Mouse (Mus musculus) hindbrain, embryonic 14.5 days (tissue): ENCODE results near the gene Nup98. TPM values are rescaled to one million over a fixed set of nuclear protein-coding genes. Genes with fewer than 3 reads are reported as not detected.
A peak's percentile ranks its signal among the peaks of the same experiment; 100 is the strongest.

Source experiments
- ATAC-seq: fragments of 200-750 bp; cut with Nextera tagmentation; 2 replicates; pipeline ENCODE4 v1.8.0; 2017; ENCODE audit warnings: moderate number of reproducible peaks, mild to moderate bottlenecking, moderate TSS enrichment, moderate library complexity; ENCODE audit not compliant: low FRiP score
- DNase-seq: peaks from one replicate; pipeline ENCODE4 v3.0.0-alpha.2; 2015; ENCODE audit warnings: low spot score
- H3K27ac ChIP-seq: fragments of 300-500 bp; sonication (generic); 2 replicates; pipeline ENCODE4 v1.5.1; 2014; ENCODE audit warnings: mild to moderate bottlenecking, moderate library complexity
- H3K27me3 ChIP-seq: fragments of 300-500 bp; sonication (generic); 2 replicates; pipeline ENCODE4 v1.6.1; 2014; ENCODE audit warnings: mild to moderate bottlenecking, low read length, mixed read lengths; ENCODE audit not compliant: control insufficient read depth, insufficient read depth
- H3K36me3 ChIP-seq: fragments of 300-500 bp; sonication (generic); replicated peaks from 2 replicates; pipeline ENCODE4 v1.6.1; 2014; ENCODE audit not compliant: control insufficient read depth, insufficient read depth
- H3K4me1 ChIP-seq: fragments of 300-500 bp; sonication (generic); replicated peaks from 2 replicates; pipeline ENCODE4 v1.6.1; 2014; ENCODE audit warnings: antibody characterized with exemption, low read length, mixed read lengths; ENCODE audit not compliant: control insufficient read depth, insufficient read depth
- H3K4me2 ChIP-seq: fragments of 300-500 bp; sonication (generic); replicated peaks from 2 replicates; pipeline ENCODE4 v1.6.1; 2014; ENCODE audit warnings: mild to moderate bottlenecking, moderate library complexity
- H3K4me3 ChIP-seq: fragments of 300-500 bp; sonication (generic); replicated peaks from 2 replicates; pipeline ENCODE4 v1.5.1; 2014; ENCODE audit warnings: mild to moderate bottlenecking, low read length
- H3K9ac ChIP-seq: fragments of 300-500 bp; sonication (generic); 2 replicates; pipeline ENCODE4 v1.6.1; 2014
- H3K9me3 ChIP-seq: fragments of 300-500 bp; sonication (generic); 2 replicates; pipeline ENCODE4 v1.6.1; 2016; ENCODE audit warnings: low read length; ENCODE audit not compliant: control insufficient read depth
- WGBS: fragments of 180-500 bp; shearing (Covaris S2); extraction: QIAGEN DNeasy Blood & Tissue Kit; methylation state at CpG from one replicate; pipeline ENCODE4 v1.1.7; 2014; 5-methylcytosine and 5-hydroxymethylcytosine counted together
- polyA plus RNA-seq: library from polyadenylated mRNA; unstranded; fragments of >200 nt; fragmentation: Nextera tagmentation; extraction: Ambion mirVana; gene quantifications from 2 replicates; pipeline ENCODE4 v1.2.1, GENCODE M21; 2014

Nup98 gene
- polyA plus RNA-seq, 1 experiment from 2014 or later, result 25.8 TPM

DNA sequence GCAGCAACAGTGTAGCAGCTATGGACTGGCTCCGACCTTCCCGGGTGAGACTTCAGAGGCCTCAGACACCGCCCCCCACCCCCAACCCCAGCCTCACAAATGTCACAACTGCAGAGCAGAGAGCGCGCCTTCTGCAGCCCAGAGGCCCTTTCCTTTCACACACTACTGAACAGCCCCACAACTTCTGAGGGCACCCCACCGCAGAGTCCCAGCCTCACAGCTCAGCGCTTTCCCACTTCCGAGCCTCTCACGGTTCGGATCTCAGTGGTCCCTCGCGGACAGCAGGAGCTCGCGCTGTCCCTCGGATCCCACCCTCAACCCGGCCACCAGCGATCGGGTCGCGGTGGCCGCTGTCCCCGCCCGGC is 39.5 kb upstream of the Nup98 start:
- Histone ChIP-seq H3K27me3 (no peaks in the 10 kb centered on the region), H3K4me1 (peaks cover 15% of the 10 kb centered on the region; the same call in 1 of the 2 replicates), H3K9ac (peak overlapping the region; percentile 89), H3K4me3 (peak overlapping the region; percentile 78), H3K36me3 (no peaks in the 10 kb centered on the region), H3K27ac (peak overlapping the region; percentile 79), H3K9me3 (no peaks in the 10 kb centered on the region), H3K4me2 (peak overlapping the region; percentile 98)
- ATAC-seq (peak; percentile 45), DNase-seq (peak; percentile 26)
- 2% methylated on average over 23 of the region's 23 CpGs for WGBS

DNA sequence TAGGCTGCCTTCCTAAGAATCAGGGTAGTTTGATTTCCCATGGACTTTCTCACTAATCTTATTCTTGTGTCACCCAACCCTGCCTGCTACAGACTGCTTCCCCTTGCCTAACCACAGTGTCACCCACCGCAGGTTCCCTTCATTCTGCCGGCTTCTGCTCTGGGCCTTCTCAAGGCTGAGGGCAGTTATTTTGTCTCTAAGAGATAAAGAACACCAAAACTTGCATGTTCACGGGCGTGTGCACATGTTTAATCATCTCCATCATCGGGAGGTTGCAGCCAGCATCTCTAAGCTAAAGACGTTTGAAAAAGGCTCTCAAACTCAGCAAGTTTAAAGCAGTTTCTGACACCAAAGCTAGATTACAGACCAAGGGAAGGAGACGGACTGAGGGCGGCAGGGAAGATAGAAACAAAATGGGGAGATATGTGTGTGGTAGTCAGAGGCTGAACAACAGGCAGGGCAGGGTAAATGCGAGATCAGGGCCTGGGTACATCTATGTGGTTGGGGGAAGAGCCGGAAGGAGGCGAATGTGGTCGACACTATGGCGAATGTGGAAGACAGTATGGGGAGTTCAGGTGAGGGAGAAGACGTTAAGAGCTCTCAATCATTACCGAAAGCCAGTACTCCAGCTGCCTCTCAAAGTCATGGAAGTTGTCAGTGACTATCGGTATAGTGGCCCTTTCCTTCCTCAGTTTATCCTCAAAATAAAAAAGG is 38.9 kb upstream of the Nup98 start:
- 35% methylated on average over 16 of the region's 16 CpGs for WGBS
- peak overlapping the region; percentile 89; the same call in 1 of the 2 replicates for H3K9ac ChIP-seq
- DNase-seq, result no peak
- H3K36me3 ChIP-seq, result no peaks in the 10 kb centered on the region
- H3K4me2 ChIP-seq, result peak overlapping the region; percentile 98
- H3K27me3 ChIP-seq, result no peaks in the 10 kb centered on the region
- no peaks in the 10 kb centered on the region for H3K9me3 ChIP-seq
- peak overlapping the region; percentile 78 for H3K4me3 ChIP-seq
- no peak for ATAC-seq
- no peak overlapping the region for H3K27ac ChIP-seq
- H3K4me1 ChIP-seq, result peaks cover 15% of the 10 kb centered on the region; the same call in 1 of the 2 replicates

DNA sequence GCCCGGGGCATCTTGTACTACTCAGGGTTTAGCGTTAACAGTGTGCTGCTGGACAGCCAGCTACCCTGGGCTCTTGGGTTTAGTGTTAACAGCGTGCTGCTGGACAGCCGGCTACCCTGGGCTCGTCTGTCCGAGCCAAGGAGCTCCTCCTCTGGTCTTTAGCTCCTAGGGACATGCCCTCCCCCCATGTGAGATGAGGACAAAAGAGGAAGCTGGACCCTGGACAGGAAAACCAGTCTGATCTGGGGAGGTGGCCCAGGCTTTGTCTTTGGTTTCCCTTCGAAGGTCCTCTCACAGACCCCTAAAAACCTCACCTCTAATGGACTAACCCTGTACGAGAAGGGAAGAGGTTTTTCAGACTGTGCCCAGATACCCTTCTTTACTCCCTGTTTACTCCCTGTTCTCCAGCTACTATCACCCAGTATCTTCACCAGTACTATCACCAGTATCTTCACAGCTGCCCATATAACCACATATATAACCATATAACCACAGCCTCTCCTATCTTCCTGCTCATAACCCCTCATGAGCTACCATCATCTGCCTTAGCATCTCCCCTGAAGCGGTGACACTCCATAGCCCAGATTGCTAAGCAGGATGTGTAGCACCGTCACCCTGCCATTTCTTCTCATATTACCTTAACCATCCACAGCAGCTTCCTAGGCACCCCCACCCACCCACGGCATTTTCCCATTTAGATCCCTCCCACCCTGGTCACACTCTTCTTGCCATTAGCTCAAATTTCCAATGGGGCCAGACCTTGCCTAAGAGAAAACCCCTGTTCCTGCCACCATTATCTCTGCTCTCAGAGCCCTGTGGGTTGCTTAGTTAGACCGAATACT is 37.2 kb upstream of the Nup98 start:
- 64% methylated on average over 12 of the region's 12 CpGs for WGBS
- no peak overlapping the region for H3K4me2 ChIP-seq
- DNase-seq (no peak), ATAC-seq (no peak)
- H3K4me1 ChIP-seq, result peaks cover 15% of the 10 kb centered on the region; the same call in 1 of the 2 replicates
- no peak overlapping the region for H3K27ac ChIP-seq
- H3K4me3 ChIP-seq, result no peak overlapping the region
- H3K27me3 ChIP-seq, result no peaks in the 10 kb centered on the region
- H3K9me3 ChIP-seq, result no peaks in the 10 kb centered on the region
- H3K9ac ChIP-seq, result no peak overlapping the region
- no peaks in the 10 kb centered on the region for H3K36me3 ChIP-seq

DNA sequence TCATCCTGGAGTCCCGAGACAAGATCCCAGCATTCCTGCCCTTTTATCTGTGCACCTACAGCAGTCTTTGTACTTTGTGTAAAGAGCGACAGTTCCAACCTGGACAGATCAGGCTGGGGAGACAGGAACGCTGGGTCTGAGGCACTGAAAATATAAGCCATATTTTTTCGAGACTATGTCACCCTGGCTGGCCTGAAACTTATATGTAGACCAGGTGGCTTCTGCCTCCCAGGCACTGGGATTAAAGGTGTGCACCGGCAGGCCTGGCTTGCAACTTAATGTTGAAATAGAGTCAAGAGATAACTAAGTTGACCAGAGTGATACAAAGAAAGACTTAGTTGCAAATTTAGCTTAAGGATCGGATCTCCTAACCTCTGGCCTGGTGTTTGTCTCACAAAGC is 36.3 kb upstream of the Nup98 start:
- no peak overlapping the region for H3K27ac ChIP-seq
- H3K4me1 ChIP-seq, result peaks cover 13% of the 10 kb centered on the region; the same call in 1 of the 2 replicates
- no peak overlapping the region for H3K4me2 ChIP-seq
- no peak overlapping the region for H3K4me3 ChIP-seq
- WGBS, result 71% methylated on average over 6 of the region's 6 CpGs
- no peaks in the 10 kb centered on the region for H3K36me3 ChIP-seq
- no peaks in the 10 kb centered on the region for H3K27me3 ChIP-seq
- H3K9me3 ChIP-seq, result no peaks in the 10 kb centered on the region
- DNase-seq (no peak), ATAC-seq (no peak)
- H3K9ac ChIP-seq, result no peak overlapping the region

DNA sequence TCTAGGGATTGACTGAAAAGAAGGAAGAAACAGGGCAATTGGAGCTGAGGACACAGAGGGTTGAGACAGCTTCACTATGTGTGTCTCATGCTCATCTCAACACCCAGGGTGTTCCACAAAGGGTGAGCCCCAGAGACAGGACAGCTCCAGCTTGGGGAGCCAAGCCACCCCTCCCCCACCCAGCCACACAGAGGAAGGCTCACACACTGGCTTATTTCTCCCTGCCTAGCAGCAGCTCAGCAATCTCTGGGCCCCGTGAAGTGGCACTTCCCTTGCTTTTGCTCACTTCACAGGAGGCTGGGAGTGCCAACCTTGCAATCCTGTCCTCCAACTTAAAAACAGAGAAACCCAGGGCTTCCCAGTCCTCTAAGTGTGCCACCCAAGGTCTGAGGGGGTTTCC is 35.8 kb upstream of the Nup98 start:
- WGBS, result 6% methylated on average over 1 of the region's 1 CpGs
- no peak overlapping the region for H3K9ac ChIP-seq
- H3K27me3 ChIP-seq, result no peaks in the 10 kb centered on the region
- H3K36me3 ChIP-seq, result no peaks in the 10 kb centered on the region
- peaks cover 9% of the 10 kb centered on the region; the same call in 1 of the 2 replicates for H3K4me1 ChIP-seq
- H3K9me3 ChIP-seq, result no peaks in the 10 kb centered on the region
- DNase-seq (no peak), ATAC-seq (no peak)
- no peak overlapping the region for H3K27ac ChIP-seq
- no peak overlapping the region for H3K4me2 ChIP-seq
- no peak overlapping the region for H3K4me3 ChIP-seq

DNA sequence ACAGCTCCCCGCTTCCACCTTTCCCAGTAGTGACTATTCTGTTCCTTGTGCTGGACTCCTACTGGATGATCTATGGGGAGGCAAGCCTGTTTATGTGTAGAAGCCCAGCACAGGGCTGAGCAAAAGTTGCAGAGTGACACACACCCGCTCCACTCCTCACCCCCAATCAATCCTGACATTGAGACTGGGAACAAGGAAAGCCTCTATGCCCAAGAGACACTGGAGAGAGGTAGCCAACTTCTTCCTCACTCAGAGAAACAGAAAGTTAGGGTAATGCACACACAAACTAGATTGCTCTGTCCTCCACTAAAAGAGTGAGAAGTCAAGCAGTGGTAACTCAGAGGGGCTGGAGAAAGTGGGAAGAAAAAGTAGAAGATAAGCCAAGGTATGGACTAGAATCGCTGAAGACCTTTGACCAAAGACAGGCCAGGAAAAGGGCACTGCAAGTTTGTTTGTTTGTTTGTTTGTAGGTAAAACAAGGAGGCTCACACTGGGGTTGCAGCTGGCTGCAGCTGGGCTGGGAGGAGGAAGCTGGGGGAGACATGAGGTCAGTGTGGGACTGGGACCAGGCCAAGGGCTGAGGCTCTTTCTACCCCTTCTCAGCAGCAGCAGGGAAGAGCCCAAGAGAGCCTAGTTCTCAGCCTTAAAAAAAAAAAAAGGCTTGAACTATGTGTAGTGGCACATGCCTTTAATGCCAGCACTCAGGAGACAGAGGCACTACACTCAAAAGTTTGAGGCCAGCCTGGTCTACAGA is 35.0 kb upstream of the Nup98 start:
- no peak for DNase-seq
- H3K9ac ChIP-seq, result no peak overlapping the region
- 88% methylated on average over 3 of the region's 3 CpGs for WGBS
- H3K36me3 ChIP-seq, result peaks cover 6% of the 10 kb centered on the region; the same call in 1 of the 2 replicates
- H3K27ac ChIP-seq, result no peak overlapping the region
- no peaks in the 10 kb centered on the region for H3K9me3 ChIP-seq
- no peaks in the 10 kb centered on the region for H3K27me3 ChIP-seq
- H3K4me2 ChIP-seq, result no peak overlapping the region
- peaks cover 8% of the 10 kb centered on the region; the same call in 1 of the 2 replicates for H3K4me1 ChIP-seq
- H3K4me3 ChIP-seq, result no peak overlapping the region
- ATAC-seq, result no peak

DNA sequence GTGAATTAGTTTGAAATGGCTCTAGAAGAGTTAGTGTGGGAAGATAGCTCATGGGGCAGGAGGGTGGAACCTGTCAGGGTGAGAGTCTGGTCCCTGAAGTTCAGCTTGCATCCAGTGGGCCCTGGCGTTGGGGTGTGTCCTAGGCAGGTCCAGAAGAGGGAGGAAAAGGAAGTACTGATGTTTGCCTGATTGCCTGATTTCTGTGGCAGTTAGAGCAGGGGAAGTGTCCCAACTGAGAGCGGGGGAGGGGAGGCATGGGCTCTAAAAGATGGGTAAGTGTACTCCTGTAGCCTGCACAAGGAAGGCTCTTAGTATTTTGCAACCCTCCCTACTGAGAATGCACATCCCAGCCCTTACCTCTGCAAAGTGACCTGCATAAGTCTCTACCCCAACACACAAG is 33.9 kb upstream of the Nup98 start:
- ATAC-seq (no peak), DNase-seq (no peak)
- Histone ChIP-seq H3K27me3 (no peaks in the 10 kb centered on the region), H3K4me3 (no peak overlapping the region), H3K4me2 (no peak overlapping the region), H3K4me1 (peaks cover 4% of the 10 kb centered on the region; the same call in 1 of the 2 replicates), H3K9me3 (no peaks in the 10 kb centered on the region), H3K36me3 (peaks cover 15% of the 10 kb centered on the region), H3K27ac (no peak overlapping the region), H3K9ac (no peak overlapping the region)
- WGBS, result 94% methylated on average over 2 of the region's 2 CpGs

DNA sequence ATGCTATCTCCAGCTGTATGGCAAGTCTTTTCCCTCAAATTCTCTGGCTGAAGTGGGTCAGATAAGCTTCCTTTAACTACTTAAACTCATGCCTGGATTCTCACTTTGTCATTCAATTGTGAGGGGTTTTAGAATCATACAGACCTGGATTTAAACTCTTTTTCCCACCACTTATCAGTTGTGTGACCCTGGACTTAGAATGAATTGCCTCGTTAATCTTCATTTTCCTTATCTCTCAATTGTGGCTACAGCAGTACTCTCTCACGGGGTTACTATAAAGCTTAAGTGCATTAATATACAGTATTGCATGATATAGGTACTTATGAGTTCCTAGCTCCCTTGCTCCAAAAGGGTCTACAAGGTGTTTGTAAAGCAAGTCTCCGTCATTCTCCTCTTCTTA is 32.9 kb upstream of the Nup98 start:
- no peak overlapping the region for H3K4me3 ChIP-seq
- H3K4me2 ChIP-seq, result no peak overlapping the region
- no peak for ATAC-seq
- H3K9me3 ChIP-seq, result no peaks in the 10 kb centered on the region
- DNase-seq, result no peak
- peaks cover 4% of the 10 kb centered on the region; the same call in 1 of the 2 replicates for H3K4me1 ChIP-seq
- no peaks in the 10 kb centered on the region for H3K27me3 ChIP-seq
- 90% methylated on average over 3 of the region's 3 CpGs for WGBS
- H3K9ac ChIP-seq, result no peak overlapping the region
- H3K36me3 ChIP-seq, result peaks cover 21% of the 10 kb centered on the region
- H3K27ac ChIP-seq, result no peak overlapping the region

DNA sequence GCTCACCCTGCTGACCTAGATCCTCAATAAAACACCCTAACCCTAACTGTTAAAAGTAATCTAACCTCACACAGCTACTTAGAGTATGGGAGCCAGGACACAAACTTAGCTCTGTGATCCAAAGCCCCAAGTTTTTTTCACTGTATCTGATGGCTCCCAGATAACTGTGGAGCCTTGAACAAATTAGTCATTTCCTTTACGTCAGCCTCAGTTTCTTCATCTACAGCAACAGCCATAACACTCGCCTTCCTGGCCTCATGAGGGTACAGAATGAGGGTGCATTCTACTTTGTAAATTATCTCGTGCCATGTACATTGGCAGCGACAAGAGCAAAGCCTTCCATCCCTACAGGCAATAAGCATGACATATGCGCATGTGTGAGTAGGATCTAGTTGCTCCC is 32.4 kb upstream of the Nup98 start:
- Histone ChIP-seq H3K36me3 (peaks cover 26% of the 10 kb centered on the region), H3K4me1 (no peaks in the 10 kb centered on the region), H3K27ac (no peak overlapping the region), H3K9me3 (no peaks in the 10 kb centered on the region), H3K27me3 (no peaks in the 10 kb centered on the region), H3K4me3 (no peak overlapping the region), H3K9ac (no peak overlapping the region), H3K4me2 (no peak overlapping the region)
- DNase-seq (no peak), ATAC-seq (no peak)
- WGBS, result 82% methylated on average over 5 of the region's 5 CpGs
